Mouse (Mus musculus): ENCODE results near the gene Shf.
A peak's percentile ranks its signal among the peaks of the same experiment; 100 is the strongest.

Shf gene

GRCm38 (mm10) chr2:122368081-122368971 lies 636 bp downstream of the Shf start:
- DNase-seq = peak; percentile 37 to 57

GRCm38 (mm10) chr2:122367701-122368080 lies 1.3 kb downstream of the Shf start:
- peak in 1 of 2 experiments; percentile 39 for DNase-seq

GRCm38 (mm10) chr2:122367181-122367580 lies 1.8 kb downstream of the Shf start:
- peak; percentile 73 to 75 for DNase-seq

- DNase-seq = peak; percentile 70 to 73
Observed at GRCm38 (mm10) chr2:122366706-122367105, 2.3 kb downstream of the Shf start.

GRCm38 (mm10) chr2:122366039-122366438 lies 2.9 kb downstream of the Shf start:
- peak; percentile 96 to 97 for DNase-seq

GRCm38 (mm10) chr2:122365244-122365866 lies 3.6 kb downstream of the Shf start:
- peak in 1 of 2 experiments; percentile 50 for DNase-seq

GRCm38 (mm10) chr2:122364352-122364944 lies 4.5 kb downstream of the Shf start:
- DNase-seq = no peak

- peak; percentile 29 to 35 for DNase-seq
Observed at GRCm38 (mm10) chr2:122362622-122363523, 6.1 kb downstream of the Shf start.

GRCm38 (mm10) chr2:122361868-122362621 lies 6.9 kb downstream of the Shf start:
- peak; percentile 54 to 66 for DNase-seq

GRCm38 (mm10) chr2:122361181-122361580 lies 7.8 kb downstream of the Shf start:
- DNase-seq = peak in 1 of 2 experiments; percentile 15

- peak in 1 of 2 experiments; percentile 13 for DNase-seq
Observed at GRCm38 (mm10) chr2:122360310-122360709, 8.7 kb downstream of the Shf start.

GRCm38 (mm10) chr2:122356187-122356586 lies 12.8 kb downstream of the Shf start:
- peak; percentile 21 to 32 for DNase-seq

- peak; percentile 24 for DNase-seq
Observed at GRCm38 (mm10) chr2:122355389-122355788, 13.6 kb downstream of the Shf start.

GRCm38 (mm10) chr2:122354191-122354929 lies 14.6 kb downstream of the Shf start:
- DNase-seq = peak; percentile 76 to 80

- DNase-seq = peak; percentile 25 to 26
Observed at GRCm38 (mm10) chr2:122353765-122354164, 15.2 kb downstream of the Shf start.

GRCm38 (mm10) chr2:122352992-122353391 lies 16.0 kb downstream of the Shf start:
- DNase-seq = peak; percentile 69 to 75

- DNase-seq = peak; percentile 57 to 60
Observed at GRCm38 (mm10) chr2:122351931-122352329, 17.0 kb downstream of the Shf start.

- peak; percentile 20 to 31 for DNase-seq
Observed at GRCm38 (mm10) chr2:122351156-122351930, 17.6 kb downstream of the Shf start.

- DNase-seq = peak; percentile 47 to 59
Observed at GRCm38 (mm10) chr2:122349136-122349785, 19.7 kb downstream of the Shf start.

Measured in cerebellum, postnatal 36 days (tissue).